Mouse (Mus musculus): ENCODE data around the gene Panx1. TPM values are rescaled to one million over a fixed set of nuclear protein-coding genes. Genes with fewer than 3 reads are reported as not detected.

Panx1 gene
- polyA plus RNA-seq, 1 experiment from 2014 or later, result 75.9 TPM

- no peaks in the 10 kb centered on the region for H3K4me1 ChIP-seq
- no peak overlapping the region for H3K4me3 ChIP-seq
Observed at GRCm38 (mm10) chr9:14997271-14998055, 47.8 kb downstream of the Panx1 start.

DNA sequence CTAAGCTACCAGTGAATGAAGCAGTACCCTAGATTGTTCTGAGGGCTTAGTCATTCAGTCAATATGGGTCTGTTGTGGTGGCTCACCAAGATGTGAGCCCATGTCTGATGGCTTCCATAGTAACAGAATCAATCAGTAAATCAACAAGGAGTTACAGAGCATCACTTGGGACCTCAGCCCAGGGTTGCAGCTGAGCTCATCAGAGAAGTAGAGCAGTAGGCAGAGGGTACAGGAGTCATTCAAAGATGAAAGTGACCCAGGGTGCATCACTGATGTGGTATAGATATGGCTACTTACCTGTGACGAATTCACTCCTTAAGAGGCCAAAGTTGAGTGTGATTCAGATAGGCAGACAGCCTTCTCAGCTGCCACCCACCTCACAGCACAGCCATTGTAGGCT is 49.8 kb downstream of the Panx1 start:
- whole genome bisulfite sequencing, result 75% methylated on average over 1 of the region's 1 CpGs
- H3K27ac ChIP-seq, result no peak overlapping the region

More at GRCm38 (mm10) chr9:14997271-14998055, 47.8 kb downstream of the Panx1 start:
- Histone ChIP-seq H3K4me2 (replicated peaks) (no peak overlapping the region), H3K27me3 (no peaks in the 10 kb centered on the region), H3K9me3 (no peaks in the 10 kb centered on the region), H3K9ac (no peak overlapping the region), H3K36me3 (no peaks in the 10 kb centered on the region; the same call in 1 of the 2 replicates), H3K27ac (no peak overlapping the region)
- 78% methylated on average over 11 of the region's 11 CpGs for WGBS
- ATAC-seq (ENCODE audit: insufficient number of reproducible peaks, insufficient read depth, low FRiP score, low TSS enrichment), result no peak

DNA sequence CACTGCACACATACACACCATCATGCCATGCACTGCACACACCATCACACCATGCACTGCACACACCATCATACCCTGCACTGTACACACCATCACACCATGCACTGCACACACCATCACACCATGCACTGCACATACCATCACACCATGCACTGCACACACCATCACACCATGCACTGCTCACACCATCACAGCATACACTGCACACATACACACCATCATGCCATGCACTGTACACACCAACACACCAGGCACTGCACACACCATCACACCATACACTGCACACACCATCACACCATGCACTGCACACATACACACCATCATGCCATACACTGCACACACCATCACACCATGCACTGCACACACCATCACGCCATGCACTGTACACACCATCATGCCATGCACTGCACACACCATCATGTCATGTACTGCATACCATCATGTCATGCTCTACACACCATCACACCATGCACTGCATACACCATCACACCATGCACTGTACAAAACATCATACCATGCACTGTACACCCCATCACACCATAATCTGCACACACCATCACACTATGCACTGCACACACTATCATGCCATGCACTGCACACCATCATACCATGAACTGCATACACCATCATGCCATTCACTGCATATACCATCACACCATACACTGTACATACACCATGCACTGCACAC is 56.5 kb downstream of the Panx1 start:
- H3K9me3 ChIP-seq, result no peaks in the 10 kb centered on the region
- H3K9ac ChIP-seq, result no peak overlapping the region
- no peak for ATAC-seq (ENCODE audit: insufficient number of reproducible peaks, insufficient read depth, low FRiP score, low TSS enrichment)
- WGBS, result 94% methylated on average over 1 of the region's 1 CpGs
- H3K27ac ChIP-seq, result no peak overlapping the region
- H3K4me1 ChIP-seq, result no peaks in the 10 kb centered on the region
- H3K4me3 ChIP-seq, result no peak overlapping the region
- no peaks in the 10 kb centered on the region for H3K36me3 ChIP-seq
- no peaks in the 10 kb centered on the region for H3K27me3 ChIP-seq
- H3K4me2 ChIP-seq (replicated peaks), result no peak overlapping the region

More for the DNA sequence above, 49.8 kb downstream of the Panx1 start:
- Histone ChIP-seq H3K4me1 (no peaks in the 10 kb centered on the region), H3K9ac (no peak overlapping the region), H3K4me2 (replicated peaks) (no peak overlapping the region), H3K4me3 (no peak overlapping the region), H3K27me3 (no peaks in the 10 kb centered on the region), H3K9me3 (no peaks in the 10 kb centered on the region), H3K36me3 (no peaks in the 10 kb centered on the region)
- no peak for ATAC-seq (ENCODE audit: insufficient number of reproducible peaks, insufficient read depth, low FRiP score, low TSS enrichment)

DNA sequence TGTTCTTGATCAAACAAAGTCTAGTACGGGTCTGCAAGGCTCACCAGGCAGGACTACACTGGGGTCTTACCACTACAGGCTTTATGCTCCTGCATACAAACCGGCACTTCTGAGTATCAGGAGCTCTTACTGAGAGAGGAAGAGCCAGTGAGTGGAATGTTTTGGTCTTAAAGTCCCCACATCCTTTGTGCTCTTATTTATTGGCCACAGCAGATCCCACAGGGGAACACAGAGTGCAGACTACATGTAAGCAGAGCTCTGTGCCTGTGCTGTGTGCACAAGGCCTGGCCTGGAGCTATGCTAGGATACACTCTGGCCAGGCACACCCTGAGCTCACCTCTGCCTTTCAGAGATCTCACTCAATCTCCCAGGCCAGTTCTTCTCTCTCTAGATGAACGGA is 62.1 kb downstream of the Panx1 start:
- Histone ChIP-seq H3K4me2 (replicated peaks) (no peak overlapping the region), H3K4me1 (no peaks in the 10 kb centered on the region), H3K27me3 (no peaks in the 10 kb centered on the region), H3K9me3 (no peaks in the 10 kb centered on the region), H3K9ac (no peak overlapping the region), H3K27ac (no peak overlapping the region), H3K36me3 (no peaks in the 10 kb centered on the region), H3K4me3 (no peak overlapping the region)
- no peak for ATAC-seq (ENCODE audit: insufficient number of reproducible peaks, insufficient read depth, low FRiP score, low TSS enrichment)
- WGBS, result 71% methylated on average over 3 of the region's 3 CpGs

DNA sequence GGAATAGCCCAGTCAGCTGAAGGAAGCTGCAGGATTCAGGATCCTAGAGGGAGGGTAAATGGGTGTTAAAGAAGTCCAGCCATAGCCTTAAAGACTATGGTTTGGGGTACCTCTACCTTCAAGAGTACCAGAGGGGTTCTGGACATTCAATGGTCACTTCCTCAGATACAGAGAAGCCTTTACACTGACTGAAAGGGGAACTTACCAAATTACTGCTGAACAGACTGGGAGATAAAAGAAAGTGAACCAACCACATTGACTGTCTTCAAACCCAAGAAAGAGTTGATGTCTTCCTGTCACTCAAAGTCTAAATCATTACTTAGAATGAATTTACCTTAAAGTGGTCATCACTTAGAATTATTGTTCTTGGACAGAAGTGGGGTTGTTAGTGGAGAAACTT is 62.6 kb downstream of the Panx1 start:
- no peak overlapping the region for H3K27ac ChIP-seq
- no peaks in the 10 kb centered on the region for H3K36me3 ChIP-seq
- no peak for ATAC-seq (ENCODE audit: insufficient number of reproducible peaks, insufficient read depth, low FRiP score, low TSS enrichment)
- no peak overlapping the region for H3K9ac ChIP-seq
- no peaks in the 10 kb centered on the region for H3K27me3 ChIP-seq
- H3K9me3 ChIP-seq, result no peaks in the 10 kb centered on the region
- H3K4me3 ChIP-seq, result no peak overlapping the region
- H3K4me1 ChIP-seq, result no peaks in the 10 kb centered on the region
- no peak overlapping the region for H3K4me2 ChIP-seq (replicated peaks)

- no peak for ATAC-seq (ENCODE audit: insufficient number of reproducible peaks, insufficient read depth, low FRiP score, low TSS enrichment)
- Histone ChIP-seq H3K27ac (no peak overlapping the region), H3K9ac (no peak overlapping the region), H3K4me1 (no peaks in the 10 kb centered on the region), H3K4me3 (no peak overlapping the region), H3K27me3 (no peaks in the 10 kb centered on the region), H3K36me3 (no peaks in the 10 kb centered on the region), H3K9me3 (no peaks in the 10 kb centered on the region), H3K4me2 (replicated peaks) (no peak overlapping the region)
- 81% methylated on average over 4 of the region's 4 CpGs for WGBS
Observed at GRCm38 (mm10) chr9:14981539-14982155, 63.6 kb downstream of the Panx1 start.

DNA sequence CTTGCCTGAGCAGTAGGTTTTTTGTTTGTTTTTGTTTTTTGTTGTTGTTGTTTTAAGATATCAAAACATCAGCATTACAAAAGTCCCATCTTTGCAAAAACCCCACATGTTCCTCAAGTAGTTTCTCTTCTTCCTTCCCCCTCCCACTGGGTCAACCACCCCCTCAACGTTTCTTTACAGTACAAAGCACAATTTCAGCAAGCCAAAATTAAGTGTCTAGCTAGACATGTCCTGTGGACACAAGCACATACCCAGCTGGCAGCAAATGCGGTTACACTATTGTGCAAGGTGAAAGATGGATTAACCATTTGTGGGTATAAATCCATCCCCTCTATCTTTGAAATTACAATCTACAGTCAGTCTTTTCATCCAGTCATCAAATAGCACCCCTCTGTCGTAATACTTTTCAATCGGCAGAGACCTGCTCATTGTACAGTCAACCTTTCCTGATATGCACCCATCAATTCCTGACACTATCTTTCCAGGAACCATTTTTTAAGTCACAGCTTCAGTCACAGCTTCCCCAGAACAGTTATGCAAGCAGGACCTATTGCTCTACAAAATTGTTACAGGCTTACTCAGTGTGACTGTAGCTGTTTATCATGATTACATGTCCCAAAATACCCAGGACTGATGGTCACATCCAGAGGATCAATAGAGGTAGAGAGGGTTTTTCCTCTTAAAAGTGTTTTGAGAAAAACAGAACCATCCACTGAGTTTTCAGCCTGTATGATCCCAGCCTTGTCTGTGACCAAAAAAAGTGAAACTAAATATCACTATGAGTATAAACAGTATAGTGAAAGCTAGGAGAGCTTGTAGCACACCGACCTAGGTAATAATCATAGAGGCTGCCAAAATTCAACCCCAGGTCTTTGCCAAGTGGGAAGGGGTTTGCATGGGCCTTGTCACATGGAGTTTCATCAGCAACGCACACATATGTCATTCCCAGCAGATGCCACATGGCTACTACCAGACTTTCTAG is 70.7 kb downstream of the Panx1 start:
- no peak for ATAC-seq (ENCODE audit: insufficient number of reproducible peaks, insufficient read depth, low FRiP score, low TSS enrichment)

GRCm38 (mm10) chr9:14973762-14974161 is 71.5 kb downstream of the Panx1 start:
- no peak overlapping the region for H3K9ac ChIP-seq
- no peaks in the 10 kb centered on the region for H3K36me3 ChIP-seq
- no peak overlapping the region for H3K4me2 ChIP-seq (replicated peaks)
- no peaks in the 10 kb centered on the region for H3K27me3 ChIP-seq
- H3K4me1 ChIP-seq, result no peaks in the 10 kb centered on the region
- H3K9me3 ChIP-seq, result no peaks in the 10 kb centered on the region
- H3K4me3 ChIP-seq, result no peak overlapping the region
- ATAC-seq (ENCODE audit: insufficient number of reproducible peaks, insufficient read depth, low FRiP score, low TSS enrichment), result no peak
- 87% methylated on average over 7 of the region's 7 CpGs for WGBS
- H3K27ac ChIP-seq, result no peak overlapping the region

More for the DNA sequence above, 70.7 kb downstream of the Panx1 start:
- Histone ChIP-seq H3K27me3 (no peaks in the 10 kb centered on the region), H3K9me3 (no peaks in the 10 kb centered on the region), H3K27ac (no peak overlapping the region), H3K4me2 (replicated peaks) (no peak overlapping the region), H3K9ac (no peak overlapping the region), H3K4me1 (no peaks in the 10 kb centered on the region), H3K4me3 (no peak overlapping the region), H3K36me3 (no peaks in the 10 kb centered on the region)
- whole genome bisulfite sequencing, result 85% methylated on average over 6 of the region's 6 CpGs

DNA sequence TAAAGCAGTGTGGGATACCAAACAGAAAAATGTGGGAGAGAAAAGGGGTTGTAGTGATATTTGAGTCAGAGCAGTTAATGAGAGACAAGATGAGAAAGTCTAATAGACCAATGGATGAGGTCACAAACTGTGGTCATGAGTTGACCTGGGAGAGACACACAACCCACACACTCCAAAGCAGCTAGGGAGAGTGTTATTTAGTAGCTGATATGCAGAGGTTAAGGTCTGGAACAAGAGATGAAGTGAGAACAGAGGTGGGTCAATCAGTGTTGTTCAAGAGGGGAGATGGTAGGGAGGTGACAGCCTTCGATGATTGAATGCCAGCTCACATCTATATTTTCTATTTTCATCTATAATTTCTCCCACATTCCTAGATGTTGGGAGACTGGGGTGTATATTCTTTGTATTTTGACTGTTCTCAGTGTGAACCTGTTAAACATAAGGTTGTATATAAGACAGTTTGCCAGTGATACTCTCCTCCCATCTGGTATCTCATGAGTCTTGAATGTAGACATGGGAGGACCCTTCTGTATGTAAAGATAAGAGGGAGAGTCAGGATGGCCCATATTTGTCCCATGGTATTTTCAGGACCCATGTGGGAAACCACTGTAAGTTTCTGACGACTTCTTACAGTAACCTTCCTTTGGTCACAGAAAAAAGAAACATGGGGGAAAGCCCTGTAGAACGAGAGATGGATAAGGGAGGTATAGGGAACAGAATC is 74.3 kb downstream of the Panx1 start:
- 78% methylated on average over 3 of the region's 3 CpGs for WGBS
- ATAC-seq (ENCODE audit: insufficient number of reproducible peaks, insufficient read depth, low FRiP score, low TSS enrichment), result no peak

DNA sequence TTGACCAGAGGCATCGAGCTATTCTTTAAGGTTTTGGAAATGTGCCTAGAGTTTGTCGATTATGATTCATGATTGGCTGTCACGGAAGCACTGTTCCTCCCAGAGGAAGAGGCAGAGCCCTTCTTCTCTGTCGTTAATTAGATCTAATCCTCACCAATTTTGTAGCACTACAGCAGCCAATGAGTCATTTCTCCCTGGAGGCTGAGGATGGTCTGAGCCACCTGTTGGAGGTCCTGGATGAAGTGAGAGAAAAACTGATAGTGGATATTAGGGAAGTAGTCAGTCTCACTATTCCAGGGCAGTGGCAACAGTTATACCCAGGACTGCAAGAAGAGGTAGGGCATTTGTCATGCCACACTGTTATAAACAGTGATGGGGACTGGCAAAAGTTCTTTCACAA is 75.1 kb downstream of the Panx1 start:
- no peak overlapping the region for H3K4me3 ChIP-seq
- H3K27ac ChIP-seq, result no peak overlapping the region
- H3K36me3 ChIP-seq, result no peaks in the 10 kb centered on the region
- no peaks in the 10 kb centered on the region for H3K9me3 ChIP-seq
- WGBS, result 75% methylated on average over 4 of the region's 4 CpGs
- H3K9ac ChIP-seq, result no peak overlapping the region
- ATAC-seq (ENCODE audit: insufficient number of reproducible peaks, insufficient read depth, low FRiP score, low TSS enrichment), result no peak
- H3K4me1 ChIP-seq, result no peaks in the 10 kb centered on the region
- H3K27me3 ChIP-seq, result no peaks in the 10 kb centered on the region
- H3K4me2 ChIP-seq (replicated peaks), result no peak overlapping the region

More for the DNA sequence above, 74.3 kb downstream of the Panx1 start:
- H3K9ac ChIP-seq, result no peak overlapping the region
- no peaks in the 10 kb centered on the region for H3K27me3 ChIP-seq
- no peak overlapping the region for H3K4me3 ChIP-seq
- no peaks in the 10 kb centered on the region for H3K4me1 ChIP-seq
- no peak overlapping the region for H3K27ac ChIP-seq
- H3K9me3 ChIP-seq, result no peaks in the 10 kb centered on the region
- H3K4me2 ChIP-seq (replicated peaks), result no peak overlapping the region
- no peaks in the 10 kb centered on the region for H3K36me3 ChIP-seq

GRCm38 (mm10) chr9:14967598-14967997 is 77.7 kb downstream of the Panx1 start:
- H3K27me3 ChIP-seq, result no peaks in the 10 kb centered on the region
- no peak overlapping the region for H3K9ac ChIP-seq
- no peak for ATAC-seq (ENCODE audit: insufficient number of reproducible peaks, insufficient read depth, low FRiP score, low TSS enrichment)
- no peaks in the 10 kb centered on the region for H3K4me1 ChIP-seq
- H3K4me2 ChIP-seq (replicated peaks), result no peak overlapping the region
- H3K36me3 ChIP-seq, result no peaks in the 10 kb centered on the region
- H3K4me3 ChIP-seq, result no peak overlapping the region
- 86% methylated on average over 1 of the region's 1 CpGs for WGBS
- no peak overlapping the region for H3K27ac ChIP-seq
- no peaks in the 10 kb centered on the region for H3K9me3 ChIP-seq
